Mouse (Mus musculus) liver (tissue): ENCODE measurements around the gene Sema6c.
A peak's percentile ranks its signal among the peaks of the same experiment; 100 is the strongest.
"Not testable (repeated sequence)": the region's sequence is repeated elsewhere in the genome, so short reads cannot be mapped to it uniquely, and the experiment has no call there.

Experiments used
- DNase-seq: peaks from one replicate; pipeline ENCODE4 v3.0.0-alpha.2; 2020; ENCODE audit warnings: mixed read lengths

The Sema6c gene

DNA sequence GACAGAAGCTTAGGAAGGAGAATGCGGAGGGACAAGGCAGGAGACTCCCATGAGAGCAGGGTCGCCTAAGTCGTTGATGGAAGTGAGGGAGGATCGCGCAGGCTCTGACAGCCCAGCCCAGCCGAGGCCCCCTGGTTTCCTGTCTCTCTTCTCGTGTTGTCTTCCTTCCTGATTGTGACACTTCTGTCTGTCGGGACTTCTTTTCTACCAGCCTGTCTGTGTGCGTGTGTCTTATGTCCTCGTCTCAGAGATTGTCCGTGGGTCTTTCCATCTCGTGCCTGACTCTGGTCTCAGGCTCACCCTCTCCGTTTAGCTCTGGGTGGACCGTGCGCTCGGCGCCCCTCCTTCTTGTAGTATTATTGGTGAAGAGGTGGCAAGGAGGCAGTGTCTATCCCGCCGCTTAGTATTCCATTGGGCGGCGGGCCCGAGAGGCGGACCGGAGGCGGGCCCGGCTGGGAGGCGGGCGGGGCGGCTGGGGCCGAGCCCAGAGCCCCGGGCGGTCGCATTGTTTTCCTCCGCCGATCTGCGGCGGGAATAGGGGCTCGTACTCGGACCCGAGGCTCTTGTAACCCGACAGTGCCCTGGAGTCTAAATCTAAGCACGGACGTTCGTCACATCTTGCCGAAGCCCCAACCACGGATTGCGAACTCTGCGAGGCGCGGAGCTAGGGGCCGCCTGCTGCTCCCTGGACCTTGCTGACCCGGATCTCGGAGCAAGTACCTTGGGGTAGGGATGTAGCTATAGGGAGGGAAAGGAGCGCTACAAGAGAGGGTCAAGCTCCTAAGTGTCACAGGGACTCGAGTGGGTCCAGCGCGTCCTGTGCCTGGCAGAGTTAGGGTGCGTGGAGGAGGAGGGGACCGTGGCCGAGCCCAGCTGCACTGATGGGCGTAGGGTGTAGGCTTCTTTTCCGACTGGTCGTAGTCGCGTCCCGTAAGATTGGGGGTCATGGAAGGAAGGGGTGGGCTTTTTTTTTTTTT lies at the start of gene Sema6c:
Sema6c (plus strand) TSS at position 471 of the 977 bp plus-strand sequence.
- DNase-seq, result peak; percentile 90

- DNase-seq, result peak; percentile 88
Observed at GRCm38 (mm10) chr3:95110911-95111726, 49.1 kb upstream of the Sema6c start, which contains the start of gene Vps72. Vps72 (plus strand) TSS chr3:95111022.

- no peak for DNase-seq
Observed at GRCm38 (mm10) chr3:95112760-95113159, 47.5 kb upstream of the Sema6c start.

DNA sequence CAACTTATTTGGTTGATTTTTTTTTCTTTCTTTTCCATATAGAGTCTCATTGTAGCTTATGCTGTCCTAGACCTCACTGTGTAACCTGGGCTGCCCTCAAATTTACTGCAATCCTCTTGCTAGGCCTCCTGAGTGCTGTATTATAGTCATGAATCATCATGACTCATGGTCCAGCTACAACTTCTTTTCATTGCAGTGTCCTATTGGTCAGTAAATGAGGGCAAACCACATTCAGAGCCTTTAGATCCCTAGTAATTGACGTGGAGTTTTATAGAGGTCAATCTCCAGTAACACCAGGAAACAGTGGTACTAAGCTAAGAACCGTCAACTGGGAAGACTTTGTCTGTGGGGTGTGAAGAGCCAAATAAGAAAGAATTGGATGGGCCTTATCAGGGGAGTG lies 42.5 kb upstream of the Sema6c start:
- DNase-seq, result no peak

GRCm38 (mm10) chr3:95121580-95121979 lies 38.7 kb upstream of the Sema6c start:
- no peak for DNase-seq

GRCm38 (mm10) chr3:95124246-95124645 lies 36.0 kb upstream of the Sema6c start, which contains the start of gene Tmod4:
Tmod4 (plus strand) TSS chr3:95124476.
- DNase-seq, result no peak

GRCm38 (mm10) chr3:95124972-95125371 lies 35.3 kb upstream of the Sema6c start:
- no peak for DNase-seq

DNA sequence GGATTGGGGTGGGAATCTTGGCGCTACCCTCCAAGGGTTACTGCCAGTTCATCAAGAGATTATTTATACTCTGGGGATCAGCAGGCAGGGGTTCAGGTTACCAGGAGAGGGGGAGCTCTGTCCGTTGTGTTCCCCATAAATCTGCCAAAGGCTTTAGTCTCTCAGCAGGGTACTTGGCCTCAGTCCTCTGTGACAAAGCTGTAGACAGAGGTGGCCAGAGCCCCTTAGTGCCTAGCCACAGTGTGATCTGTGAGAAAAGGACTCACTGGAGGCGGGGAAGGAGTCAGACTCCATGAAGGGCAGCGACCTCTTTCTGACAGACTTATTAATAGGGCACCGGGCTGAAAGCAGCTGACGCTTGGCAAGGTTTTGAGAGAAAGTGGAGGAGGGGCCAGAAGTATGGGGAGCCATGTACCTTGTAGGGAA lies 31.0 kb upstream of the Sema6c start:
- no peak for DNase-seq

- DNase-seq, result no peak
Observed at GRCm38 (mm10) chr3:95130081-95130480, 30.2 kb upstream of the Sema6c start.

GRCm38 (mm10) chr3:95132389-95132788 lies 27.9 kb upstream of the Sema6c start:
- not testable (repeated sequence) for DNase-seq

DNA sequence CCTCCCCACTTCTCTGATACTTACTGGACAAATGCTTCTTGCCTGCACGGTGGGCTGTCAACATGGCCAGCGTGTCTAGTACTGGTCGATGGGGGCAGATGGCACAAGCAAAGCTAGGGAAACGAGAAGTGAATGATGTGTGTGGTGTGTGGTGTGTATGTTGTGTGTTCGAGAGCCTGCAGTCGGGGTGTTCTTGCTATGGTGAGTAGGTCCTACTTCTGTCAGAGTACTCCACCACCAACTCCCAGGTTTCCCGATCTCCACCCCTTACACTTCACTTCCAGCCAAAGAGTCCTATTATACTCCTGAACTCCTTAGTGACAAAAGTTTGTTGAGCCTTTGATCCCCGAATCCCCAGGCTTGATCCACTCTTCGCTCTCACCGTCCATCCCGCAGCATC lies 27.1 kb upstream of the Sema6c start:
- DNase-seq, result no peak

DNA sequence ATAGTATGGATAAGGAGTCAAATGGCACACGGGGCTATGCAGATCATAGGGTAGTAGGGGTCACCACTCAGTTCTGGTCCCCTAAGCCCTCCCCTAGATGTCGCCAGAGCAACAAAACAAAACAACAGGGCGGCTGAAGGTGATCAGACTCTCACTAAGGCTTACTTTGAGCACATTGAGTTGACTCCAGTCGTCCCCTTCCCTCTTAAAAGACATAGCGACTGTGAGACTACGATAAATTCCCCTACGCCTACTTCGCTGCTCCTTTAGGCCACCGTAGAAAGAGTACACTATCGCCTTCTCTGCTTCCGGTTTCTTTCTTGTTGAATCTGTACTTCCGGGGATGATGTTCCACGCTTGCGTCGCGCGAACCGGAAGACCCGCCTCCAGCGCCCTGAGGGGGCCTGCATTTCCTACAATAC lies 26.6 kb upstream of the Sema6c start, which contains the start of the genes Scnm1 and Lysmd1:
Scnm1 (minus strand) TSS at position 332 of the 422 bp plus-strand sequence.
Lysmd1 (plus strand) TSS at position 409 of the 422 bp plus-strand sequence.
- DNase-seq, result peak; percentile 90

- not testable (repeated sequence) for DNase-seq
Observed at GRCm38 (mm10) chr3:95134133-95134532, 26.1 kb upstream of the Sema6c start.

DNA sequence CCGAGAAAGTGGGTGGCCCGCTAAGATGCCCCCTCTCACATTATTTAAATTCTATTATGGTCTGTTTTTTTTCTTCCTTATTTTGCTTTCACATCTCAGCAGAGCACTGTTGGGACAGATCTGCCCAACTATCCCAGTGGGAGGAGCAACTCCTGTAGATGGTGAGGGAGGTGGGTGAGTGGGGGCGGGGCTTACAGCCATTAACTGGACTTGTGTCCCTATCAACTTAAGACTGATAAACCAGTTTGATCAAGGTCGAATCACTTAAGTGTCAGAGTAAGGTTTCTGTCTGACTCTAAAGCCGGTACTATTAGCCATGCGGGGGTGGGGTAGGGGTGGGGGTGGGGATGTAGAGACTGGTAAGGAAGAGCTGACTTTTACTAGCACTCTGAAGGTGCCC lies 25.2 kb upstream of the Sema6c start:
- DNase-seq, result peak; percentile 84

DNA sequence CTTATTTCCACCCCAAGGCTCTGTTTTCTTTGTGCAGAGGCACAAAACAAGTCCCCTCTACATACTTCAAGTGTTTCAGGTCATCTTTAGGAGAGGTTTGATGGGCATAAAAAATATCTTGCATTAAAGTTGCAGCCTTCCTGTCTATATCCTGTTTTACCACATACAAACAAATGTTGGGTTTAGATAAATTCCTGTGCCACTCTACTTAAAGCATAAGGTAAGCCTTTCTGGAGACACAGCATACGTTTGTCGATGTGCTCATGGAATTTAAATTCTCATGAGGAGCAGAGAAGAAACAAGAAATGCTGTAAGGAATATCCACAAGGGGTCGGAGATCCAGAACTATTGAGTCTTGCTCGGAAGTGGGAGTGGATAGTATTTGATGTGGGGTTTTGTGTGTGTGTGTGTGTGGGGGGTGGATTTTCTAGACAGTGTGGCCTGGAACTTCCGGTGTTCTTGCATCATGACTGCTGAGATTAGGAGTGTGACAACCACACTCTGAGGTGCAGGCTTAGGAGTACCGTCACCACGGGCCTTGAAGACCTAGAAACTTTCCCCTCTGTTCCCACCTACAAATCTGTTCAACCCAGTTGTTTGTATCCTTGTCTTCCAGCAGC lies 24.7 kb upstream of the Sema6c start:
- DNase-seq, result no peak

- DNase-seq, result no peak
Observed at GRCm38 (mm10) chr3:95136336-95136735, 23.9 kb upstream of the Sema6c start.

- no peak for DNase-seq
Observed at GRCm38 (mm10) chr3:95139586-95140288, 20.5 kb upstream of the Sema6c start.

- no peak for DNase-seq
Observed at GRCm38 (mm10) chr3:95140289-95140595, 20.0 kb upstream of the Sema6c start.

DNA sequence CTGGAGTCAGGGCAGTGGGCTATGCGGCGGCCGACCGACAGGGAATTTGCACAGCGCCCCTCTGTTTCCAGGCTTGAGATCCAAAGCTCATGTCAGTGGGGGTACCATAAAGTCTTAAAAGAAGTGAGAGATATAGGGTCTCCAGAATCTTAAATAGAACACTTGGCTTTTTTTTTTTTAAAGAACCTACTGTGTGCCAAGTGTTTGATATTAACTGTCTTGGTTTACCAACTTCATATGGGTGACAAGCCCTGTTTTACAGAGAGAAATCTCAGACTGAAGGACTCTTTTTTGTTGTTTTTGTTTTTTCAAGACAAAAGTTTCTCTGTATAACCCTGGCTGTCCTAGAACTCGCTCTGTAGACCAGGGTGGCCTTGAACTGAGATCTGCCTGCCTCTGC lies 19.5 kb upstream of the Sema6c start:
- no peak for DNase-seq

DNA sequence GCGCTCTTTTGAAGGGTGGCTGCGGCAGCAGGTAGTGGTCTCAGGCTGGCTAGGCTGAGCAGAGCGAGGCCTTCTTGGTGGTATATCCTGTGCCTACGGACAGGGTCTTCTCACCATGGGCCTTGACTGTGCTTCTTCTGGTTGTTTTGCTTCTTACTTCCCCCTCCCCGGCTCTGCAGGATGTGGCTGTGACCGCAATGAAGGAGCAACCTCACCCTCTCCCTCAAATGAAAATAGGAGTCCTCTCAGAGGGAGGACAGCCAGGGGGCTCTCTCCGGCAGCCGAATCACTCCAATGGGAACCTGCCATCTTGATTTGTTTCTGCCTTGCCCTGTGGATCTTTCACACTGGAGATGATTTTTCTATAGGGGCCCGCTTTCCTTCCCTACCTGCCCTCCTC lies 18.8 kb upstream of the Sema6c start:
- peak; percentile 35 for DNase-seq

GRCm38 (mm10) chr3:95141952-95142616 lies 18.2 kb upstream of the Sema6c start, which contains the start of gene Tnfaip8l2:
Tnfaip8l2 (minus strand) TSS chr3:95142360.
- DNase-seq, result peak; percentile 66

- DNase-seq, result peak; percentile 85
Observed at GRCm38 (mm10) chr3:95142617-95143011, 17.6 kb upstream of the Sema6c start.
